20 mouse cellular contexts compared by ENCODE assay signal in genomic region chr17:6798392-6799061, GRCm38 (mm10). TPM values are rescaled to one million over a fixed set of nuclear protein-coding genes. Genes with fewer than 3 reads are reported as not detected.
A peak's percentile ranks its signal among the peaks of the same experiment; 100 is the strongest.
DNase-seq lines count a peak whose midpoint lies in the region; ATAC-seq and TF ChIP-seq lines count a peak whose summit lies in the region.
"Had no signal": no experiment of that assay in that cellular context is flagged by ENCODE, and none has a peak within 500 bp of the region (broad histone marks: within the 10 kb centered on the region; RNA-seq: fewer than 3 reads in every experiment).

No protein-coding gene starts in this region.

- no peak for ATAC-seq in kidney, postnatal 0 days (replicated peaks; ENCODE audit: low FRiP score, low read depth)
- ATAC-seq in intestine, embryonic 15.5 days: peak; percentile 78
- ATAC-seq in heart, embryonic 11.5 days (replicated peaks; ENCODE audit: insufficient number of reproducible peaks, low FRiP score, low TSS enrichment): no peak

- no peaks in the 10 kb centered on the region for H3K9me3 ChIP-seq in kidney, postnatal 0 days (replicated peaks; ENCODE audit: low read length)
- H3K9me3 ChIP-seq in intestine, embryonic 15.5 days: 0 out of 2 replicates have a peak, but pooled peaks cover 6% of the 10 kb centered on the region
- H3K9me3 ChIP-seq in heart, embryonic 11.5 days (replicated peaks; ENCODE audit: control insufficient read depth, low read length): 0 out of 2 replicates have a peak, but pooled peaks cover 4% of the 10 kb centered on the region
- H3K9me3 ChIP-seq: embryonic facial prominence, embryonic 15.5 days; stomach, embryonic 15.5 days had no signal

- TF ChIP-seq CTCF in kidney, postnatal 0 days (IDR thresholded peaks at IDR 0.05; ENCODE audit: low read depth): no peak
- TF ChIP-seq CTCF in lung, adult 2 months (IDR thresholded peaks at IDR 0.05; ENCODE audit: insufficient read depth, low read length): no peak

- no peak overlapping the region for H3K4me2 ChIP-seq in kidney, postnatal 0 days (ENCODE audit: low read length)
- peak overlapping the region; percentile 42 for H3K4me2 ChIP-seq in intestine, embryonic 15.5 days (replicated peaks)
- no peak overlapping the region for H3K4me2 ChIP-seq in heart, embryonic 11.5 days
- H3K4me2 ChIP-seq: embryonic facial prominence, embryonic 15.5 days; hindbrain, embryonic 13.5 days; stomach, embryonic 15.5 days had no signal

- H3K36me3 ChIP-seq in kidney, postnatal 0 days (ENCODE audit: insufficient read depth, low read length): no peaks in the 10 kb centered on the region
- H3K36me3 ChIP-seq in intestine, embryonic 15.5 days: no peaks in the 10 kb centered on the region
- H3K36me3 ChIP-seq in heart, embryonic 11.5 days (ENCODE audit: control insufficient read depth, insufficient read depth, low read length): no peaks in the 10 kb centered on the region
- H3K36me3 ChIP-seq: embryonic facial prominence, embryonic 15.5 days; hindbrain, embryonic 13.5 days; stomach, embryonic 15.5 days had no signal

- 75% methylated on average over 12 of the region's 12 CpGs for whole genome bisulfite sequencing in kidney, postnatal 0 days
- WGBS in intestine, embryonic 15.5 days: 42% methylated on average over 12 of the region's 12 CpGs
- 56% methylated on average over 12 of the region's 12 CpGs for WGBS in lung, adult 2 months
- WGBS in heart, embryonic 11.5 days (ENCODE audit: insufficient replicate concordance): 68% methylated on average over 12 of the region's 12 CpGs

- no peak overlapping the region for H3K4me3 ChIP-seq in kidney, postnatal 0 days (replicated peaks; ENCODE audit: low read depth, low read length)
- no peak overlapping the region for H3K4me3 ChIP-seq in intestine, embryonic 15.5 days (replicated peaks)
- H3K4me3 ChIP-seq in lung, adult 2 months (replicated peaks; ENCODE audit: extremely low read depth, low read depth, low read length): no peak overlapping the region
- H3K4me3 ChIP-seq in heart, embryonic 11.5 days (ENCODE audit: low read depth, low read length): no peak overlapping the region
- H3K4me3 ChIP-seq: embryonic facial prominence, embryonic 15.5 days; hindbrain, embryonic 13.5 days; myocyte; stomach, embryonic 15.5 days had no signal

- 0 out of 2 replicates have a peak overlapping the region, but pooled peaks have one; percentile 19 for H3K27ac ChIP-seq in kidney, postnatal 0 days
- H3K27ac ChIP-seq in intestine, embryonic 15.5 days: peak overlapping the region; percentile 28; the same call in 1 of the 2 replicates
- H3K27ac ChIP-seq in heart, embryonic 11.5 days (ENCODE audit: low read depth, low read length): no peak overlapping the region
- H3K27ac ChIP-seq: embryonic facial prominence, embryonic 15.5 days; hindbrain, embryonic 13.5 days; stomach, embryonic 15.5 days had no signal

- no peak for TF ChIP-seq POLR2A in lung, adult 2 months (IDR thresholded peaks at IDR 0.05; ENCODE audit: borderline replicate concordance, extremely low read depth, low read depth, low read length)

- no peaks in the 10 kb centered on the region for H3K27me3 ChIP-seq in kidney, postnatal 0 days (ENCODE audit: insufficient read depth, low read length)
- no peaks in the 10 kb centered on the region for H3K27me3 ChIP-seq in intestine, embryonic 15.5 days (replicated peaks)
- H3K27me3 ChIP-seq in heart, embryonic 11.5 days (ENCODE audit: control insufficient read depth, insufficient read depth, low read length): no peaks in the 10 kb centered on the region
- H3K27me3 ChIP-seq: embryonic facial prominence, embryonic 15.5 days; hindbrain, embryonic 13.5 days; stomach, embryonic 15.5 days had no signal

- H3K9ac ChIP-seq in kidney, postnatal 0 days (ENCODE audit: low read depth, low read length): no peak overlapping the region
- H3K9ac ChIP-seq in intestine, embryonic 15.5 days: no peak overlapping the region
- H3K9ac ChIP-seq in heart, embryonic 11.5 days (ENCODE audit: low read depth, low read length): no peak overlapping the region
- H3K9ac ChIP-seq: embryonic facial prominence, embryonic 15.5 days; hindbrain, embryonic 13.5 days; stomach, embryonic 15.5 days had no signal

- no peaks in the 10 kb centered on the region for H3K4me1 ChIP-seq in kidney, postnatal 0 days (replicated peaks; ENCODE audit: insufficient read depth, low read length)
- peaks cover 12% of the 10 kb centered on the region; the same call in 1 of the 2 replicates for H3K4me1 ChIP-seq in intestine, embryonic 15.5 days (replicated peaks)
- peaks cover 5% of the 10 kb centered on the region for H3K4me1 ChIP-seq in lung, adult 2 months (ENCODE audit: control insufficient read depth, insufficient read depth, low read length)
- H3K4me1 ChIP-seq in heart, embryonic 11.5 days (ENCODE audit: control insufficient read depth, insufficient read depth, low read length): peaks cover 9% of the 10 kb centered on the region
- H3K4me1 ChIP-seq: embryonic facial prominence, embryonic 15.5 days had no signal

- DNase-seq in kidney, postnatal 0 days (ENCODE audit: low spot score): no peak
- no peak for DNase-seq in kidney, postnatal 4 days
- peak; percentile 34 for DNase-seq in lung, adult 2 months
- peak; percentile 67 for DNase-seq in lung, postnatal 36 days
- DNase-seq in layer of hippocampus, adult 11-12 months (ENCODE audit: low spot score): no peak
- no peak for DNase-seq in layer of hippocampus, adult 18-20 months (ENCODE audit: low spot score in 2 of 2)
- DNase-seq: cerebellum, adult 9-10 months; embryo, embryonic 11 days; gastrocnemius, postnatal 14 days; heart, postnatal 14 days; kidney, adult 18-20 months; midbrain, embryonic 14.5 days; spleen, adult 18-20 months; thymus, postnatal 14 days had no signal

RNA-seq across cellular contexts. Expression of gene Ezr, which starts 15.9 kb away (rescaled TPM):
- 281 and 313 TPM in 2 replicates for polyA plus RNA-seq in kidney, postnatal 0 days (2015; fragmentation: Nextera tagmentation; extraction: Ambion mirVana)
- 232 and 235 TPM in 2 replicates for polyA plus RNA-seq in intestine, embryonic 15.5 days (2015; fragmentation: Nextera tagmentation; extraction: Ambion mirVana)
- polyA plus RNA-seq in lung, adult 2 months (2012; rRNA removed): 79.3 and 84.0 TPM in 2 replicates
- 89.2 and 109 TPM in 2 replicates for polyA plus RNA-seq in heart, embryonic 11.5 days (2014; fragmentation: Nextera tagmentation; extraction: Ambion mirVana)
- 10 to 100 TPM; 49.2 to 53.6 TPM for total RNA-seq in layer of hippocampus, adult 18-20 months (2021)

Comparison
In these comparisons a context has a peak if more than half of its experiments do, and no peak if none do; other contexts are left out.
1. DNase-seq: peak in lung, adult 2 months (single experiment) and lung, postnatal 36 days (single experiment); none in kidney, postnatal 0 days (single experiment), kidney, postnatal 4 days (0 of 2), layer of hippocampus, adult 11-12 months (single experiment) and layer of hippocampus, adult 18-20 months (0 of 2).